Mouse (Mus musculus): Measurements from ENCODE around the gene BC024978.

BC024978 gene

GRCm38 (mm10) chr7:27258205-27258899 lies 62.8 kb downstream of the BC024978 start, which contains the start of gene Numbl:
Numbl (plus strand) TSS chr7:27258433.
- peak; percentile 95 to 96 for DNase-seq (ENCODE audit: low spot score in 2 of 2)

- peak in 1 of 2 experiments; percentile 54 for DNase-seq (ENCODE audit: low spot score in 2 of 2)
These were observed 63.7 kb downstream of the BC024978 start for GRCm38 (mm10) chr7:27259271-27259721.

GRCm38 (mm10) chr7:27259771-27260170 lies 64.2 kb downstream of the BC024978 start:
- DNase-seq (ENCODE audit: low spot score in 2 of 2), result no peak
